Mouse (Mus musculus) embryonic fibroblast, embryonic 13.5 days (primary cell): ENCODE measurements around the gene Pde6d.

ENCODE experiments used
- CTCF ChIP-seq: IDR thresholded peaks from 2 replicates; pipeline ENCODE4 v1.5.1; 2011; ENCODE audit warnings: mild to moderate bottlenecking, control low read depth, low read length, moderate library complexity, borderline replicate concordance; ENCODE audit not compliant: insufficient read depth
- POLR2A ChIP-seq: IDR thresholded peaks from 2 replicates; pipeline ENCODE4 v1.6.1; 2011; ENCODE audit warnings: low read depth, mild to moderate bottlenecking, control low read depth, low read length, moderate library complexity

- TF ChIP-seq CTCF (no peak), POLR2A (no peak)
Measured at GRCm38 (mm10) chr1:86580426-86580825, 2.0 kb downstream of the Pde6d start.
